Mouse (Mus musculus) left cerebral cortex, postnatal 36 days (tissue): ENCODE data around the gene Polr2b. TPM values are rescaled to one million over a fixed set of nuclear protein-coding genes. Genes with fewer than 3 reads are reported as not detected.

Experiments used
- DNase-seq, 2 experiments: peaks; one replicate each; pipeline ENCODE4 v3.0.0; 2021 to 2022; ENCODE audit warnings: low spot score in 2 of 2, mixed read lengths in 1 of 2
- intact Hi-C: fragments of 180-260 bp; cut with DNase I; formaldehyde crosslinking; loops from one replicate; pipeline ENCODE4 v1.15.1; 2025
- total RNA-seq, 2 experiments: library from RNA; stranded (reverse); gene quantifications; 2 replicates each; pipeline ENCODE4 v1.2.3; 2021

The Polr2b gene
- total RNA-seq, 2 experiments from 2014 or later: 45.6 to 45.8 TPM

- DNase-seq: no peak
- intact Hi-C loops: loop anchor here (5.0 kb wide), 2 partner anchors 49 to 99 kb away; partner anchors contain the start of gene Igfbp7
Measured at GRCm38 (mm10) chr5:77358347-77358746, 48.4 kb downstream of the Polr2b start.

- DNase-seq: no peak
- intact Hi-C loops: loop anchor here (5.0 kb wide), 2 partner anchors 47 to 97 kb away; partner anchors contain the start of gene Igfbp7
Measured at GRCm38 (mm10) chr5:77359971-77360370, 50.0 kb downstream of the Polr2b start.

GRCm38 (mm10) chr5:77361006-77361405 lies 51.1 kb downstream of the Polr2b start:
- no peak for DNase-seq
- intact Hi-C loops: no loop called here

GRCm38 (mm10) chr5:77362120-77362519 lies 52.2 kb downstream of the Polr2b start:
- intact Hi-C loops: no loop called here
- DNase-seq: no peak

- intact Hi-C loops: no loop called here
- DNase-seq: peak; percentile 37 to 52
Measured at GRCm38 (mm10) chr5:77363650-77364049, 53.7 kb downstream of the Polr2b start.

GRCm38 (mm10) chr5:77364443-77365038 lies 54.6 kb downstream of the Polr2b start:
- intact Hi-C loops: no loop called here
- no peak for DNase-seq

GRCm38 (mm10) chr5:77366313-77366712 lies 56.4 kb downstream of the Polr2b start:
- no peak for DNase-seq
- intact Hi-C loops: no loop called here

- intact Hi-C loops: no loop called here
- no peak for DNase-seq
Measured at GRCm38 (mm10) chr5:77367145-77367544, 57.2 kb downstream of the Polr2b start.

- intact Hi-C loops: no loop called here
- no peak for DNase-seq
Measured at GRCm38 (mm10) chr5:77367682-77368081, 57.7 kb downstream of the Polr2b start.

- intact Hi-C loops: no loop called here
- no peak for DNase-seq
Measured at GRCm38 (mm10) chr5:77368194-77368593, 58.2 kb downstream of the Polr2b start.

- no peak for DNase-seq
- intact Hi-C loops: no loop called here
Measured at GRCm38 (mm10) chr5:77369394-77369793, 59.4 kb downstream of the Polr2b start.

- DNase-seq: no peak
- intact Hi-C loops: no loop called here
Measured at GRCm38 (mm10) chr5:77370378-77370892, 60.5 kb downstream of the Polr2b start.

GRCm38 (mm10) chr5:77372242-77372641 lies 62.3 kb downstream of the Polr2b start:
- intact Hi-C loops: no loop called here
- DNase-seq: no peak

GRCm38 (mm10) chr5:77372778-77373177 lies 62.8 kb downstream of the Polr2b start:
- intact Hi-C loops: no loop called here
- no peak for DNase-seq

- intact Hi-C loops: no loop called here
- no peak for DNase-seq
Measured at GRCm38 (mm10) chr5:77374945-77375344, 65.0 kb downstream of the Polr2b start.

- intact Hi-C loops: no loop called here
- no peak for DNase-seq
Measured at GRCm38 (mm10) chr5:77375546-77375945, 65.6 kb downstream of the Polr2b start.

- no peak for DNase-seq
- intact Hi-C loops: no loop called here
Measured at GRCm38 (mm10) chr5:77378027-77378426, 68.1 kb downstream of the Polr2b start.

- intact Hi-C loops: no loop called here
- no peak for DNase-seq
Measured at GRCm38 (mm10) chr5:77379434-77380135, 69.6 kb downstream of the Polr2b start.

GRCm38 (mm10) chr5:77380321-77380901 lies 70.5 kb downstream of the Polr2b start:
- DNase-seq: no peak
- intact Hi-C loops: no loop called here

GRCm38 (mm10) chr5:77381283-77381682 lies 71.3 kb downstream of the Polr2b start:
- intact Hi-C loops: no loop called here
- no peak for DNase-seq

GRCm38 (mm10) chr5:77381686-77382085 lies 71.7 kb downstream of the Polr2b start:
- intact Hi-C loops: no loop called here
- no peak for DNase-seq
